Mouse (Mus musculus) hindbrain, embryonic 11.5 days (tissue): ENCODE results near the gene Bahcc1. TPM values are rescaled to one million over a fixed set of nuclear protein-coding genes. Genes with fewer than 3 reads are reported as not detected.

ENCODE experiments used
- ATAC-seq: fragments of 200-750 bp; cut with Nextera tagmentation; 2 replicates; pipeline ENCODE4 v1.8.0; 2017; ENCODE audit warnings: mild to moderate bottlenecking, moderate TSS enrichment, moderate library complexity; ENCODE audit not compliant: low FRiP score
- DNase-seq: peaks from one replicate; pipeline ENCODE4 v3.0.0-alpha.2; 2015; ENCODE audit warnings: low spot score
- H3K27ac ChIP-seq: fragments of 300-500 bp; sonication (generic); 2 replicates; pipeline ENCODE4 v1.5.1; 2014; ENCODE audit warnings: mild to moderate bottlenecking, low read depth, low read length
- H3K27me3 ChIP-seq: fragments of 300-500 bp; sonication (generic); 2 replicates; pipeline ENCODE4 v1.6.1; 2014; ENCODE audit warnings: mild to moderate bottlenecking, low read length, moderate library complexity, mixed read lengths; ENCODE audit not compliant: control insufficient read depth, insufficient read depth
- H3K36me3 ChIP-seq: fragments of 300-500 bp; sonication (generic); 2 replicates; pipeline ENCODE4 v1.6.1; 2014; ENCODE audit warnings: mild to moderate bottlenecking, low read length, moderate library complexity, mixed read lengths; ENCODE audit not compliant: control insufficient read depth, insufficient read depth
- H3K4me1 ChIP-seq: fragments of 300-500 bp; sonication (generic); replicated peaks from 2 replicates; pipeline ENCODE4 v1.6.1; 2014; ENCODE audit warnings: low read length, mixed read lengths; ENCODE audit not compliant: control insufficient read depth, insufficient read depth
- H3K4me2 ChIP-seq: fragments of 300-500 bp; sonication (generic); replicated peaks from 2 replicates; pipeline ENCODE4 v1.6.1; 2014; ENCODE audit warnings: mild to moderate bottlenecking, low read depth, low read length
- H3K4me3 ChIP-seq: fragments of 300-500 bp; sonication (generic); 2 replicates; pipeline ENCODE4 v1.5.1; 2014; ENCODE audit warnings: low read depth, low read length
- H3K9ac ChIP-seq: fragments of 300-500 bp; sonication (generic); 2 replicates; pipeline ENCODE4 v1.6.1; 2014; ENCODE audit warnings: low read depth, low read length
- H3K9me3 ChIP-seq: fragments of 300-500 bp; sonication (generic); 2 replicates; pipeline ENCODE4 v1.6.1; 2016; ENCODE audit warnings: low read length; ENCODE audit not compliant: control insufficient read depth
- WGBS: fragments of 180-500 bp; shearing (Covaris S2); extraction: QIAGEN DNeasy Blood & Tissue Kit; methylation state at CpG from one replicate; pipeline ENCODE4 v1.1.7; 2014; 5-methylcytosine and 5-hydroxymethylcytosine counted together
- polyA plus RNA-seq: library from polyadenylated mRNA; unstranded; fragments of >200 nt; fragmentation: Nextera tagmentation; extraction: Ambion mirVana; gene quantifications from 2 replicates; pipeline ENCODE4 v1.2.1, GENCODE M21; 2014

Bahcc1 gene
- polyA plus RNA-seq, 1 experiment from 2014 or later: 23.1 TPM

GRCm38 (mm10) chr11:120335431-120336021, 102.8 kb downstream of the Bahcc1 start:
- H3K4me1 ChIP-seq: no peaks in the 10 kb centered on the region
- H3K36me3 ChIP-seq: no peaks in the 10 kb centered on the region
- H3K27me3 ChIP-seq: no peaks in the 10 kb centered on the region
- DNase-seq: no peak
- no peak overlapping the region for H3K4me2 ChIP-seq
- no peaks in the 10 kb centered on the region for H3K9me3 ChIP-seq
- H3K4me3 ChIP-seq: no peak overlapping the region
- no peak overlapping the region for H3K9ac ChIP-seq
- H3K27ac ChIP-seq: no peak overlapping the region
- ATAC-seq: no peak
- WGBS: 85% methylated on average over 6 of the region's 6 CpGs

GRCm38 (mm10) chr11:120337447-120337846, 104.7 kb downstream of the Bahcc1 start:
- H3K9me3 ChIP-seq: no peaks in the 10 kb centered on the region
- no peak overlapping the region for H3K9ac ChIP-seq
- H3K4me2 ChIP-seq: no peak overlapping the region
- WGBS: 41% methylated on average over 2 of the region's 2 CpGs
- H3K4me3 ChIP-seq: no peak overlapping the region
- no peaks in the 10 kb centered on the region for H3K27me3 ChIP-seq
- DNase-seq (no peak), ATAC-seq (no peak)
- no peaks in the 10 kb centered on the region for H3K4me1 ChIP-seq
- H3K27ac ChIP-seq: no peak overlapping the region
- H3K36me3 ChIP-seq: no peaks in the 10 kb centered on the region

- Histone ChIP-seq H3K27ac (no peak overlapping the region), H3K9ac (no peak overlapping the region), H3K9me3 (no peaks in the 10 kb centered on the region), H3K4me3 (no peak overlapping the region), H3K4me2 (no peak overlapping the region), H3K27me3 (no peaks in the 10 kb centered on the region), H3K36me3 (no peaks in the 10 kb centered on the region), H3K4me1 (no peaks in the 10 kb centered on the region)
- no peak for ATAC-seq
- 74% methylated on average over 3 of the region's 3 CpGs for WGBS
- DNase-seq: no peak
These were observed 106.0 kb downstream of the Bahcc1 start for GRCm38 (mm10) chr11:120338786-120339185.

GRCm38 (mm10) chr11:120339978-120340513, 107.3 kb downstream of the Bahcc1 start:
- H3K27me3 ChIP-seq: no peaks in the 10 kb centered on the region

GRCm38 (mm10) chr11:120341661-120342060, 108.9 kb downstream of the Bahcc1 start:
- Histone ChIP-seq H3K27ac (no peak overlapping the region), H3K4me2 (no peak overlapping the region), H3K27me3 (no peaks in the 10 kb centered on the region), H3K4me3 (no peak overlapping the region), H3K4me1 (no peaks in the 10 kb centered on the region), H3K9ac (no peak overlapping the region), H3K9me3 (no peaks in the 10 kb centered on the region), H3K36me3 (0 out of 2 replicates have a peak, but pooled peaks cover 6% of the 10 kb centered on the region)
- WGBS: 90% methylated on average over 4 of the region's 4 CpGs
- DNase-seq: no peak
- ATAC-seq: no peak

More at GRCm38 (mm10) chr11:120339978-120340513, 107.3 kb downstream of the Bahcc1 start:
- WGBS: 85% methylated on average over 10 of the region's 10 CpGs
- H3K4me2 ChIP-seq: no peak overlapping the region
- no peaks in the 10 kb centered on the region for H3K4me1 ChIP-seq
- no peaks in the 10 kb centered on the region for H3K9me3 ChIP-seq
- no peak overlapping the region for H3K9ac ChIP-seq
- DNase-seq (no peak), ATAC-seq (no peak)
- H3K36me3 ChIP-seq: 0 out of 2 replicates have a peak, but pooled peaks cover under 1% of the 10 kb centered on the region
- H3K4me3 ChIP-seq: no peak overlapping the region
- no peak overlapping the region for H3K27ac ChIP-seq

Other genes starting within 250 kb of the Bahcc1 start
- 1.9 TPM in 2 replicates for gene Aatk, start 185.8 kb upstream of the Bahcc1 start, polyA plus RNA-seq
- gene Cep131, start 146.1 kb upstream of the Bahcc1 start, polyA plus RNA-seq: 24.2 and 24.6 TPM in 2 replicates
- gene Tepsin, start 134.2 kb upstream of the Bahcc1 start, polyA plus RNA-seq: 16.9 and 17.6 TPM in 2 replicates
- 62.8 and 67.5 TPM in 2 replicates for gene Ndufaf8, start 134.0 kb upstream of the Bahcc1 start, polyA plus RNA-seq
- gene Slc38a10, start 81.6 kb upstream of the Bahcc1 start, polyA plus RNA-seq: 58.6 and 64.7 TPM in 2 replicates
- 3,592 and 3,665 TPM in 2 replicates for gene Actg1, start 115.6 kb downstream of the Bahcc1 start, polyA plus RNA-seq
- 1.1 and 1.5 TPM in 2 replicates for gene Fscn2, start 128.6 kb downstream of the Bahcc1 start, polyA plus RNA-seq
- gene Faap100, start 145.8 kb downstream of the Bahcc1 start, polyA plus RNA-seq: 27.8 and 33.6 TPM in 2 replicates
- 37.5 and 40.3 TPM in 2 replicates for gene Nploc4, start 204.8 kb downstream of the Bahcc1 start, polyA plus RNA-seq
- gene Tspan10, start 209.7 kb downstream of the Bahcc1 start, polyA plus RNA-seq: not detected in 2 replicates
- 0.18 and 0.26 TPM in 2 replicates for gene Pde6g, start 220.6 kb downstream of the Bahcc1 start, polyA plus RNA-seq
- 11.9 and 13.1 TPM in 2 replicates for gene Oxld1, start 225.1 kb downstream of the Bahcc1 start, polyA plus RNA-seq
- 25.0 and 30.0 TPM in 2 replicates for gene Ccdc137, start 225.2 kb downstream of the Bahcc1 start, polyA plus RNA-seq
- gene Arl16, start 234.7 kb downstream of the Bahcc1 start, polyA plus RNA-seq: 54.8 and 58.2 TPM in 2 replicates